Mouse (Mus musculus) hindbrain, embryonic 11.5 days (tissue): ENCODE measurements around the gene Vstm5. TPM values are rescaled to one million over a fixed set of nuclear protein-coding genes. Genes with fewer than 3 reads are reported as not detected.
A peak's percentile ranks its signal among the peaks of the same experiment; 100 is the strongest.
"Not testable (repeated sequence)": the region's sequence is repeated elsewhere in the genome, so short reads cannot be mapped to it uniquely, and the experiment has no call there.

ENCODE experiments used
- ATAC-seq: fragments of 200-750 bp; cut with Nextera tagmentation; 2 replicates; pipeline ENCODE4 v1.8.0; 2017; ENCODE audit warnings: mild to moderate bottlenecking, moderate TSS enrichment, moderate library complexity; ENCODE audit not compliant: low FRiP score
- DNase-seq: peaks from one replicate; pipeline ENCODE4 v3.0.0-alpha.2; 2015; ENCODE audit warnings: low spot score
- H3K27ac ChIP-seq: fragments of 300-500 bp; sonication (generic); 2 replicates; pipeline ENCODE4 v1.5.1; 2014; ENCODE audit warnings: mild to moderate bottlenecking, low read depth, low read length
- H3K27me3 ChIP-seq: fragments of 300-500 bp; sonication (generic); 2 replicates; pipeline ENCODE4 v1.6.1; 2014; ENCODE audit warnings: mild to moderate bottlenecking, low read length, moderate library complexity, mixed read lengths; ENCODE audit not compliant: control insufficient read depth, insufficient read depth
- H3K36me3 ChIP-seq: fragments of 300-500 bp; sonication (generic); 2 replicates; pipeline ENCODE4 v1.6.1; 2014; ENCODE audit warnings: mild to moderate bottlenecking, low read length, moderate library complexity, mixed read lengths; ENCODE audit not compliant: control insufficient read depth, insufficient read depth
- H3K4me1 ChIP-seq: fragments of 300-500 bp; sonication (generic); replicated peaks from 2 replicates; pipeline ENCODE4 v1.6.1; 2014; ENCODE audit warnings: low read length, mixed read lengths; ENCODE audit not compliant: control insufficient read depth, insufficient read depth
- H3K4me2 ChIP-seq: fragments of 300-500 bp; sonication (generic); replicated peaks from 2 replicates; pipeline ENCODE4 v1.6.1; 2014; ENCODE audit warnings: mild to moderate bottlenecking, low read depth, low read length
- H3K4me3 ChIP-seq: fragments of 300-500 bp; sonication (generic); 2 replicates; pipeline ENCODE4 v1.5.1; 2014; ENCODE audit warnings: low read depth, low read length
- H3K9ac ChIP-seq: fragments of 300-500 bp; sonication (generic); 2 replicates; pipeline ENCODE4 v1.6.1; 2014; ENCODE audit warnings: low read depth, low read length
- H3K9me3 ChIP-seq: fragments of 300-500 bp; sonication (generic); 2 replicates; pipeline ENCODE4 v1.6.1; 2016; ENCODE audit warnings: low read length; ENCODE audit not compliant: control insufficient read depth
- whole genome bisulfite sequencing: fragments of 180-500 bp; shearing (Covaris S2); extraction: QIAGEN DNeasy Blood & Tissue Kit; methylation state at CpG from one replicate; pipeline ENCODE4 v1.1.7; 2014; 5-methylcytosine and 5-hydroxymethylcytosine counted together
- polyA plus RNA-seq: library from polyadenylated mRNA; unstranded; fragments of >200 nt; fragmentation: Nextera tagmentation; extraction: Ambion mirVana; gene quantifications from 2 replicates; pipeline ENCODE4 v1.2.1, GENCODE M21; 2014

Vstm5 gene
- polyA plus RNA-seq, 1 experiment from 2014 or later, result 2.1 TPM

DNA sequence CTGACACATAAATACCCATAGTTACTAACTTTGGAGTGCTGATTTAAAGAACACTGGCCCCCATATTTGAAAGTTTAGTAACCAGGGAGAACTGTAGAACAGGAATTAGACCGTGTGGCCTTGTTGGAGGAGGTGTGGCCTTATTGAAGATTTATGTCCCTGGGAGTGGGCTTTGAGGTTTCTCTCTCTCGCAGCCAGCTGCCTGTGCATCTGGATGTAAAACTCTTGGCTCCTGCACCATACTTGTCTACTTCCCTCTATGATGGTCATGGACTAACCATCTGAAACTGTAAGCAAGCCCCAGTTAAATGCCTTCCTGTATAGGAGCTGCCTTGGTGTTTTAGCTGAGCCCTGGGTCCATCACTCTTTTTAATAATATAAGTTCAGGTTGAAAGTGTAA, 59.6 kb downstream of the Vstm5 start:
- H3K4me3 ChIP-seq, result no peak overlapping the region
- H3K4me1 ChIP-seq, result no peaks in the 10 kb centered on the region
- no peak overlapping the region for H3K4me2 ChIP-seq
- no peak overlapping the region for H3K9ac ChIP-seq
- no peak for DNase-seq
- ATAC-seq, result no peak
- no peak overlapping the region for H3K27ac ChIP-seq
- no peaks in the 10 kb centered on the region for H3K27me3 ChIP-seq
- H3K9me3 ChIP-seq, result no peaks in the 10 kb centered on the region
- no peaks in the 10 kb centered on the region for H3K36me3 ChIP-seq
- 75% methylated on average over 2 of the region's 2 CpGs for WGBS

DNA sequence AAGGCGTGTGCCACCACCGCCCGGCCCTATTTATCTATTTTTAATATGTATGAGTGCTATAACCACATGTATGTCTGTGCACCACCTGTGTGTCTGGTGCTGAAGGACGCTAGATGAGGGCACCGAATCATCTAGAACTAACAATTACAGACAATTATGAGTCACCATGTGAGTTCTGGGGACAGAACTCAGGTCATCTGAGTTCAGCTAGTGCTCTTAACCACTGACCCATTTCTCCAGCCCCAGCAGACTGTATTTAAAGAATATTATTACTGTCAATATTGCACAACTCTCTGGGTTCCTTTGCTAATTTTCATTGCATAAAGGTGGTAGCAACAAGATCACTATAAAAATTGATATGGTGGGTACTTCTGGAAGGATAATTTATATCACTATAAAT, 61.2 kb downstream of the Vstm5 start:
- no peak overlapping the region for H3K9ac ChIP-seq
- no peak for ATAC-seq
- H3K4me2 ChIP-seq, result no peak overlapping the region
- H3K4me3 ChIP-seq, result no peak overlapping the region
- no peak overlapping the region for H3K27ac ChIP-seq
- no peaks in the 10 kb centered on the region for H3K27me3 ChIP-seq
- DNase-seq, result no peak
- no peaks in the 10 kb centered on the region for H3K36me3 ChIP-seq
- 81% methylated on average over 5 of the region's 5 CpGs for WGBS
- no peaks in the 10 kb centered on the region for H3K9me3 ChIP-seq
- no peaks in the 10 kb centered on the region for H3K4me1 ChIP-seq

DNA sequence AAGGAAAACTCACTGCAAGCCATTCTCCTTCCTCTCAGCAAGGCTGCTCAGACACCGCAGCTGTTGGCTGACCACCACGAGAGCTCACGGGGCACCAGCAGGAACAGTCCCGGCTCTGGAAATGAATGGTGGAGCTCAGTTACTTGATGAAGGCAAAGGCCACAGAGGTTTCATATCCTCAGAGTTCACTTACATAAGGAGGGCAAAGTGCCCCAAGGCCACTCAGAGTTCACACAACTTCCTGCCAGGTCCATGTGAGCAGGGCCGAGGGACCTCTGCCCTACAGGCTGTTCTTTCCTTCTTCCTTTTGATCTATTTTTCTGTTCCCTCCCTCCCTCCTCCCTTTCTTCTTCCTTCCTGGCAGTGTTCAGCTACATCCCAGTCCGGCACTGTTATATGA, 62.6 kb downstream of the Vstm5 start:
- 66% methylated on average over 6 of the region's 6 CpGs for WGBS
- Histone ChIP-seq H3K9ac (no peak overlapping the region), H3K27me3 (no peaks in the 10 kb centered on the region), H3K4me3 (no peak overlapping the region), H3K36me3 (no peaks in the 10 kb centered on the region), H3K27ac (no peak overlapping the region), H3K4me1 (no peaks in the 10 kb centered on the region), H3K4me2 (no peak overlapping the region), H3K9me3 (no peaks in the 10 kb centered on the region)
- no peak for ATAC-seq
- DNase-seq, result no peak

DNA sequence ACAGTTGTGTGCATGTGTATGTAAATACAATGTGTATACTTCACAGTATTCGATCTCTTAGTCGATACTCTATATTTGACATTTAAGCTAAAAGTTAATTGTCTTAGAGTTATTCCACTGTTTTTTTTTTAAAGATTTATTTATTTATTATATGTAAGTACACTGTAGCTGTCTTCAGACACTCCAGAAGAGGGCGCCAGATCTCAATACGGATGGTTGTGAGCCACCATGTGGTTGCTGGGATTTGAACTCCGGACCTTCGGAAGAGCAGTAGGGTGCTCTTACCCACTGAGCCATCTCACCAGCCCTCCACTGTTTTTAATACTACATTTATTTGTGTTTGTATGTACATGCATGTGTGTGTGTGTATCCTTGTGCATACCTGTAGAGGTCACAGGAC, 63.2 kb downstream of the Vstm5 start:
- H3K27ac ChIP-seq, H3K9me3 ChIP-seq, ATAC-seq, H3K36me3 ChIP-seq, H3K27me3 ChIP-seq, H3K4me1 ChIP-seq, H3K4me3 ChIP-seq, DNase-seq, H3K4me2 ChIP-seq, H3K9ac ChIP-seq: not testable (repeated sequence)
- WGBS, result 74% methylated on average over 6 of the region's 6 CpGs

DNA sequence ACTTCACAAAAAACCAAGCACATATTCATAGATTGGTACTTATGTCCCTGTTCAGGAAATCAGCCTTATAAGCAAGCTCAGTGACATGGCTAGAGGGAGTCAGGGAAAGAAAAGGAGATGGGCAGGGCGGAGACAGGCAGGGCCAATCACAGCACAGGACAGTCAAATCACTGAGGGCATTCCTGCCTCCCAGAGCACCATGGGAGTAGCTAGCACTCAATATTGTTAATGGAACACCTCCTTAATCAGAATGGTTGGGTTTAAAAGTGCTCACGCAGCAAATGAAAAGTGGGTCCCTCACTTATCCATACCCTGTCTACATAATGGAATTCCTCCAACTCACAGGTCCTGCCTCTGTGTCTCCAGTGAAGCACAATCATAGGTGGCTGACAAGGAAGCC, 64.0 kb downstream of the Vstm5 start:
- 79% methylated on average over 2 of the region's 2 CpGs for WGBS
- Histone ChIP-seq H3K9ac (no peak overlapping the region), H3K27me3 (no peaks in the 10 kb centered on the region), H3K36me3 (no peaks in the 10 kb centered on the region), H3K4me3 (no peak overlapping the region), H3K4me1 (no peaks in the 10 kb centered on the region), H3K4me2 (no peak overlapping the region), H3K9me3 (no peaks in the 10 kb centered on the region), H3K27ac (no peak overlapping the region)
- ATAC-seq (no peak), DNase-seq (no peak)

DNA sequence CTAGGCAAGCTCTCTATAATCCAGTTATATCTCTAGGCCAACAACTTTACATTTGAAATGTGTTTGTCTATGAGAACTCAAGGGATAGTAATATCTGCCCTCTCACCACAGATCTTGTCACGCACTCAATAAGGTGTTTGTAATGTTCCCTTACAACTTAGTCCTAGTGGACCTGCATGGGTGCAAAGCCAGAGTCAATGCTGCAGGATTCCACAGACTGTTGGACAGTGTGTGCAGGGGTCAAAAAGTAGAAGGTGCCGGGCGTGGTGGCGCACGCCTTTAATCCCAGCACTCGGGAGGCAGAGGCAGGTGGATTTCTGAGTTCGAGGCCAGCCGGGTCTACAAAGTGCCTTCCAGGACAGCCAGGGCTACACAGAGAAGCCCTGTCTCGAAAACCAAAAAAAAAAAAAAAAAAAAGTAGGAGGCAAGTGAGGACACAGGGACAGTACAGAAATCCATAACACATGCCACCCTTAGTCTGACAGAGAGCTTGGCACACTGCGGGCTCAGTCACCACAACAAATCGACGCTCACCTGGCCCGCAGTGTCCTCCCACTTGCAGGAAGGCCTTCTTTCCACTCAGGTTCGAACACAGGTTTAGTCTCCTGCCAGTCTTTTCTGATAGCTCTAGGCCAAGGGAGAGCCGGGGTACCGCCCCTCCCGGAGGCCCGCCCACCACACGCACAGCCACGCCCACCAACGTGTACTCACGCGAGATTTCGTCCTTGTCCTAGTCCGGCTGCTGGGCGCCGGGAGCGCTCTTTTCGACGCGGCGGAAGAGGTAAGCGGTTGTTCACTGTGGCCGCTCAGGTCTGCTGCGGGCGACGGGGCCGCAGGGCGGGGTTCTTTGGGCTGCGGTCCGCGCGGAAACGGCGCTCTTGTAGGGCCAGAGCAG, 66.9 kb downstream of the Vstm5 start, which contains the start of gene Taf1d:
Taf1d (plus strand) TSS at position 712 of the 895 bp plus-strand sequence.
- 13% methylated on average over 45 of the region's 45 CpGs for WGBS
- peak within 1 kb of the TSS; percentile 94 for H3K9ac ChIP-seq
- ATAC-seq, result peak; percentile 99
- no peaks in the 10 kb centered on the region; the same call in 1 of the 2 replicates for H3K4me1 ChIP-seq
- no peaks in the 10 kb centered on the region for H3K9me3 ChIP-seq
- peak within 1 kb of the TSS; percentile 87 for H3K4me3 ChIP-seq
- peaks cover 6% of the 10 kb centered on the region; the same call in 1 of the 2 replicates for H3K36me3 ChIP-seq
- H3K27ac ChIP-seq, result peak within 1 kb of the TSS; percentile 87
- no peaks in the 10 kb centered on the region for H3K27me3 ChIP-seq
- DNase-seq, result peak; percentile 97
- H3K4me2 ChIP-seq, result peak within 1 kb of the TSS; percentile 77

DNA sequence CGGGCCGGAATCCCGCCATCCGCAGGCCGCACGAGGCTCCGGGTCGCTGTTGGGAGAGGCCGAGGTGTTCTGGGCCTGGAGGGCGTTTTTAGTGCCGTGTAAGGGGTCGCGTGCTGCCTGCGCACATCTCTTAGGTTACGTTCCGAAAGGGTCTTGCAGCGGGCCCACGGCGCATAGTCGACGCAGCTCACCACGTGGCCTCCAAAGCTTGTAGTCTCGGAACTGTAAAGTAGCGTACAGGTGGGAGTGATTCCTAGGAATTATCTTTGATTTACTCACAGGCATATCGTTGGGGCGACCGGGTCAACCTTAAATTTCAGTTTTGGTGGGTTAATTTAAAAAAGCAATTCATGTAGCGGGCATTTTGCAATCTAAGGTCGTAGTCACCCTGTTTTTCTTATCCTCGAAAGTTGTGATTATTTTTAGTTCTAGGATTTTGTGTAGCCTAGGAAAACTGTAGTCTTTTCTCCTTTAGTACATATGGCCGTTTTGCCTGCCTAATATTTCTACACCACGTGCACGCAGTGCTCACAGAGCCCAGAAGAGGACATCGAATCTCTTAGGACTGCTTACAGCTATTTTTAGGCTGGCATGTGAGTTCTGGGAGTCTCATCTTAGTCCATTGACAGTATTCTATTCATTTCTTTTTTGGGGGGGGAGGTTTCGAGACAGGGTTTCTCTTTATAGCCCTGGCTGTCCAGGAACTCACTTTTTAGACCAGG, 67.7 kb downstream of the Vstm5 start, which contains the start of gene 4931406C07Rik:
4931406C07Rik (minus strand) TSS at position 51 of the 722 bp plus-strand sequence.
- DNase-seq, result no peak
- Histone ChIP-seq H3K27ac (peak within 1 kb of the TSS; percentile 87), H3K27me3 (no peaks in the 10 kb centered on the region), H3K4me3 (peak within 1 kb of the TSS; percentile 87), H3K4me1 (no peaks in the 10 kb centered on the region; the same call in 1 of the 2 replicates), H3K36me3 (peaks cover 6% of the 10 kb centered on the region; the same call in 1 of the 2 replicates), H3K9ac (peak within 1 kb of the TSS; percentile 94), H3K4me2 (peak within 1 kb of the TSS; percentile 77), H3K9me3 (no peaks in the 10 kb centered on the region)
- under 1% methylated on average over 35 of the region's 35 CpGs for WGBS
- peak; percentile 89 for ATAC-seq

DNA sequence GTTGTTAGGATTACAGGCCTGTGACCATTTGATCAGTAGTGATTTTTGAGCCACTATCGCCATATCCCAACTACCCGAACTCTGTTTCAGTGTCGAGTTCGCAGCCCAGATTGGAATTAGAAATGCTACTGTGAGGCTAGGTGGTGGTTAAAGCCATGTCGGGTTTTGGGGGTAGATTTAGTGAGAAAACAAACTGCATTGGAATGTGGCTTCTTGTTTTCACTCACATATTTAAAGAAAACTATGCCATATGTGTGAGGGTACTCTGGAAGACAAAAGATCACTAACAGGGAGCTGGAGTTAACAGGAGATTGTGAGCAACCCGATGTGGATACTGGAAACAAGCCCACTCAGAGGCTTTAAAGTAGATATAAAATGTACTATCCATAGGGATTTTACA, 68.4 kb downstream of the Vstm5 start:
- 6% methylated on average over 6 of the region's 6 CpGs for WGBS
- H3K4me1 ChIP-seq, result no peaks in the 10 kb centered on the region; the same call in 1 of the 2 replicates
- ATAC-seq (no peak), DNase-seq (no peak)
- peak overlapping the region; percentile 94 for H3K9ac ChIP-seq
- peak overlapping the region; percentile 77 for H3K4me2 ChIP-seq
- no peaks in the 10 kb centered on the region for H3K9me3 ChIP-seq
- H3K4me3 ChIP-seq, result peak overlapping the region; percentile 87
- H3K27me3 ChIP-seq, result no peaks in the 10 kb centered on the region
- peaks cover 10% of the 10 kb centered on the region; the same call in 1 of the 2 replicates for H3K36me3 ChIP-seq
- H3K27ac ChIP-seq, result no peak overlapping the region
